Mouse (Mus musculus) induced T-regulatory cell, adult 2 months (primary cell): ENCODE measurements around the gene Arhgdib.
A peak's percentile ranks its signal among the peaks of the same experiment; 100 is the strongest.

ENCODE experiments used
- DNase-seq: peaks from one replicate; pipeline ENCODE4 v3.0.0-alpha.2; 2012; ENCODE audit warnings: low read depth

Arhgdib gene

DNA sequence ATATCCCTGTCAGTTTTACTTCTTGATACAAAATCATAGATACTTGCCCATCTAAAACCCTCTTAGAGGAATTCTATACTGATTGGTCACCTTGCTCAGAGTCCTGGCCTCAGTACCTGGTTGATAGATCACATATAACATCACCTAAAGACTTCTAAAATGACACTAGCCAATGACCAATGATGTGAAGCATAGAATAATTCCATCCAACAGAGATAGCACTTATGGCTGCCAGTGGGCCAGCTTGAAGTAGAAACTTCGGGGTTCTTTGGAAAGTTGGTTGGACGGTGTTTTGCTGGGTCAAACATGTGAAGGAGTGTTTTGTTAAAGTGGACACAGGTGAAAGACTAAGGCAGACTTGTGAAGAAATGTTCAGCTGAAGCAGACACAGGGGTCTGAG lies 8.5 kb upstream of the Arhgdib start:
- DNase-seq = no peak

DNA sequence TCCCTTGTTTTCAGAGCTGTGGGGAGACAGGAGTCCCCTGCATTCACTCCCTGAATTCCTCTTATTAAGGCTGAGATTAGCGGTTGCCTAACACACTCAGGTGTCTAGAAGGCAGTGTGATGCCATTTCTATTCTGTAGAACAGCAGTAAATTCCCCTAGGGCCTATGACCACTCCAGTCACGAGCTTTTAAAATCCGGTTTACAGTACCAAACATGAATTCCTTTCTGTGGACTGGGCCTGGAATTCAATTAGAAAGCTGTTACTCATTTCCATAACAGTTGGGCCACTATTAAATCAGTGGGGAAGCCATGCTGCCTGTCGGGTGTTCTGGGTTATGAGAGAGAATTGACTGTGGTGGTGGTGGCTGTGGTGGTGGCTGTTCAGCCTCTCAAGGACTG lies 6.0 kb upstream of the Arhgdib start:
- DNase-seq = no peak

DNA sequence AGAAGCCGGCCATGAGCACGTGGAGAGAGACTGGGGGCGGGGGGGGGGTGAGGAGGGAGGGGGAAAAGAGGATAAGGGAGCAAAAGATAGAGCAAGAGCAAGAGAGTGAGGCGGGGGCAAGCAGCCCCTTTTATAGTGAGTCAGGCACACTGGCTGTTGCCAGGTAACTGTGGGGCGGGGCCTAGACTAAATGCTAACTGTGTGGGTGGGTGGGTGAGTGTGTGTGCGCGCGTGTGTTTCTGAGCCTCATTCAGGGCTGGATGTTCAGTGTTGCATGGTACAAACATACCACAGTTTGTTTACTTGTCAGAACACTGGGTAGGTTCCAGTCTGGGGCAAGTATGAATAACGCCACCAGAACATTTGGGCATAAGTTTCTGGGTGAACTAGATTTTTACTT lies 5.2 kb upstream of the Arhgdib start:
- DNase-seq = peak; percentile 71

DNA sequence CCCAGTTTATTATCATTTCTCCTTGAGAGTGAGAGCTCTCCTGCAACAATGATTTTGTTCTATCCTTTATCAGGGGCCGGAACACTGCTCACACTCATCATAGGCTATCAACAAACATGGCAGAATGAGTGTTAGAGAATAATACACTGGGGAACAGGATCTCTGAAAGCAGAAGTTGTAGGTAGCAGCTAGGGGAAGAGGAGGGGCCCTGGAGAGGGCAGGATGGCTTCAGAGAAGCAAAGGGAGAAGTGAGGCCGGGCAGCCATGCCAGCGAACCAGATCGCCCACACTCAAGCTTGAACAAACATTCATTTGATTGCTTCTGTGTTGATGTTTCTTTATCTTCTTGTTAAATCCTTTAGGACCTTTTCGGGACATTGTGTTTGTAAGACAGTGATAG lies 4.5 kb upstream of the Arhgdib start:
- peak; percentile 16 for DNase-seq

DNA sequence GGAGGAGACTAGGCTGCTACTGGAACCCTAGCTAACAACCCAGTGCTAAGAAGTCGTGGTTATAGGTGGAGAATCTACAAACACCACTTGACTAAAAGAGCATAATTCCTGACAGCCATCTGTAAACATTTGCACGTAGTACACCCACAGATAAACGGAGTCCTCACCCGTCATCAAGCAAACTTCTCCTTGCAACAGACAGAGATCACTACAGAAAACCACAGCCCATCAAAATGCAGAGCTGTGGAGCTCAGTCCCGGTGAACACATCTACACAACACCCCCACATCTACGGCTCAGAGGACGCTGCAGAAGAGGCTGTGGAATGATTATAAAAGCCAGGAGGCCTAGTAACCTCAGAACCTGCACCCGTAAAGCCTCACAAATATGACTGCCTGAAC lies 2.8 kb upstream of the Arhgdib start:
- DNase-seq = peak; percentile 59

DNA sequence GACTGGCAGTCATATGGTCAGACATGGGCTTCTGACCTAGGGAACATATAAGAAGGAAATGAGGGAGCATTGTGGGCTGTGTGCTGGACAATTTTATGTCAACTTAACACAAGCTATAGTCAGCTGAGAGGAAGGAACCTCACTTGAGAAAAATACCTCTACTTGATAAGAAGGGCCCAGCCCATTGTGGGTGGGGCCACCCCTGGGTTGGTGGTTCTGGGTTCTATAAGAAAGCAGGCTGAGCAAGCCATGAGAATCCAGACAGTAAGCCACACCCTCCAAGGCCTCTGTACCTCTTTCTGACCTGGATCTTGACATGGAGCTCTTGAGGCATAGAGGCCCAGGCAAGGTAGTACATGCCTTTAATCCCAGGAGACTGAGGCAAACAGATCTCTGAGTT lies 1.7 kb upstream of the Arhgdib start:
- DNase-seq = peak; percentile 66

DNA sequence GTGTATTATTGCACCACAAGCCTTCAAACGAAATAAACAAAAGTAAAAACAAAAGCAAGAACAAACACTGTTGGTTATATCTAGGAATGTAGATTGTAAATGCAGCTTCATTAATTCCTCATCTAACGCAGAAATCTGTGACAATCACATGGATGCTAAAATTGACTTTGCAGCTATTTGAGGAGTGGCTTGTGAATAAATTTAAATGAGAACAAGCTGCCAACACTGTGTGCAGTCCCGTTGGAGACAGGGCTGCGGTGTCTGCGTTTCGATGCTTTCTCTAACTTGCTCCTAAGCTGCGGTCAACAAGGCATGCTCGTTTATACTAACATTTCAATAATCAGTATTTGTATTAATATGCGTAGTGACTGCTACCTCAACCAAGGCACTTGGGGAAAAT lies 581 bp upstream of the Arhgdib start:
- no peak for DNase-seq

DNA sequence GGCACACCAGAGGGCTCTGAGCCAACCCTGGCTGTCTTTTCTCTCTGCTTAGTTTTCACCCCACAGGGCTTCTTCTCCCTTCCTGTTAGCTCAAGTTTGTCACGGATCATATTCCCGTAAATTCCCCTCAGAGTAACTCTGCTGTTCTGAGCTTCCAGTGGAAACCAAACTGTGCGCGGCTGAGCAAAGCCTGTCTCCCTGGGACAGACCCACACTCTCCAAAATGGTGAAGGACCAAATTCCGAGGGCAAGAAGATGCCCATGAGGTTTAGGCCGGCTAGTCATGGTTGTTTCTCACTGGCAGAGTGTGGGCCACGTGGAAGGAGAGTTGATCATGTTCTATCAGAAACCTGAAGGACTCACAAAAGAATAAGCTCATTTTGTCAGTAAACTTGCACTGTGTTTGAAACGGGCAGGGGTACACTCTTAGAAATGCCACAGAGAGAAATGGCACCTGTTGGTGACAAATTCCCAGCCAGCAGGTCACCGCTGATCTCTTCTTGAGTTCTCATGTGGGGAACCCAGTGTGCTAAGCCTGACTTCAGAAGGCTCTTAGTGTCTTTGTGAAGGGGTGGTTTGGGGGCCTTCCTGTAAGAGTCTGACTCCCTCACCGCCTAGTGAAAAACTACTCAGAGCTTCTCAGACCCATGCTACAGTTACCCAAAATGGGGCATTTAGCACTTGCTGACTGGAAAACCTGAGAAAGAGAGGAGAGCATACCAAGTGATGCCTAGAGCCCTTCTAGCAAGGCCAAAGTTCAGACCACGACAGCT lies 1.3 kb downstream of the Arhgdib start:
- DNase-seq = peak; percentile 58

DNA sequence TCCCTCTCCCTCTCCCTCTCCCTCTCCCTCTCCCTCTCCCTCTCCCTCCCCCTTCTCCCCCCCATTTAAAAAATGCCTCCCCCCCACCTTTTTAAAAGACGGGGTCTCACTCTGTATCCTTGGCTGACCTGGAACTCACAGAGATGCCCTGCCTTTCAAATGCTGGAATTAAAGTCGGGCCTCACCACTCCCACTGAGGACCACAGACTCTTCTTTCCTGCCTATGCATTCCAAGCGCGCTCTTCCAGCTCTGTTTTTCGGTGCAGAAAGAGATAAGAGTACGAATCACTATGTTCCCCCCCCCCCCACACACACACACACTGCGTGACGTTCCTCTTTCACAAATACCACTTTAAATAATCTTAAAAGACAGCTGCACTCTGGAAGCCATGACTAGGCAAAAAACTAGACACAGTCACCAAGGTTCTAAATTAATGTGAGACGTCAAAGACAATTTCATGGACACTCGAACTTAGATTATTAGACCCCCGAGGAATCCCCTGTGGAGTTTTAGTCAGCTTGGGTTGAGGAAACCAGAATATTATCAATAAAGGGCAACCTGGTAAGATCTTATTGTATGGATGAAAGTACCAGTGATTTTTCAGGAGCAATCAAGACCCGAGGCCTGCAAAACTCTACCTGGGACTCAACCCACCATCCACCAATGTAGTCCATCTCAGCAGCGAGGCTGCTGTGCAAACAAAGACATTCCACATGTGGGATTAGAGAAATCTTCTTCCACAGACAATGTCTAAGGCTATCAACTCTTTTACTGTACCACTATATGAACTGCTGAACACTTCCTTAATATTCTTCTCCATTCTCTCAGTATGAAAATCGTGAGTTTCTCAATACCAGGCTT lies 2.1 kb downstream of the Arhgdib start:
- peak; percentile 63 for DNase-seq

DNA sequence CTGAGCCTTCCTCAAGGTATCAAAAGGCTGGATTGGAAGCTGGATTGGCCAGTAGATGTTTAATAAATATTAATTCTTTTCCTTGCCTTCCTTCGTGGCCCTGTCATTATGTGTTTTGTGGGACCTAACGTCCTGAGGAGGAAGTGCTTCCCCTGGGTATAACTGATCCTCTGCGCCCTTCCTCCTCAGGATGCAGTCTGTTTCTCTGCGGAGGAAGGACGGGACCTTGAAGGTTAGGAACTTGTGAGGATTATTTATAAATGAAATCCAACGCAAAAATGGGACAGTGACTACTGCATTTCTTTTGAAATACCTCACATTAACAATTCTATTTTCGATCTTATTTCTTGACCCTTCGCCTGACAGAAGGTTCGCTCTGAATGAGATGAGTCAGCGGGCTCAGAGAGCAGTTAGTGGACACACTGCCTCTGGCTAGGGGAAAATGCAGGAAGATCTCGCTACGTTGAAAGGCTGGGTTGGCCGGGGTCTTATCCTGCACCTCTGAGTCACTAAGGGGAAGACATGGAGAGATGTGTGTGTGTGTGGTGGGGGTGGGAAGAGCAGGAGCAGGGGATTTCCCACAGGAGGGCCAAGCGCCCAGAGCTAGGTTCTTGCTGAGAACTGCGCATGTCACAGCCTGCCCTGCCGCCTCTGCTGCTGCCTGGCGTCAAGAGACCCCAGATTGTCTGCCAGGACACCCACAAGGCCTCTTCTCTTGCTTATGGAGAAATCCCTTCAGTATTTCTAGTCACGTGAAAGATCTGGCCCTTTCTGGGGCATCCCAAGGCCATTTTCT lies 3.2 kb downstream of the Arhgdib start:
- peak; percentile 83 for DNase-seq

DNA sequence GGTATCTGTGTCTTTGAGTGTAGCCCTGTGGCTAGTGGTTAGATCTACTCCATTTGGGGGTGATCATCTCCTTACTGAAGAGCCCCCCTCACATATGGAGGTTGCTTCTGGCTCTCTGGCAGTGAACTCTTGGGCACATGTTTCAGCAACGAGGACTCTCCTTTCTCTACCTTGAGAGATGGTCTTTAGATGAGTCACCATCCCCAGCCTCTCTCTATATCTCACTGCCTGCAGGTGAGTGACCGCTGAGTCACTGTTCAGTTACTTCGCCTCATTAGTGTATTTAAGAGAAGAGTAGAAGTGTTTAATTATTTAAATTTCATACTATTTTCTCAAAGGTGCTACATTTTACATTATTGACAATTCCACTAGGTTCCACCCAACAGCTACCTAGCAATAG lies 4.6 kb downstream of the Arhgdib start:
- DNase-seq = peak; percentile 43

DNA sequence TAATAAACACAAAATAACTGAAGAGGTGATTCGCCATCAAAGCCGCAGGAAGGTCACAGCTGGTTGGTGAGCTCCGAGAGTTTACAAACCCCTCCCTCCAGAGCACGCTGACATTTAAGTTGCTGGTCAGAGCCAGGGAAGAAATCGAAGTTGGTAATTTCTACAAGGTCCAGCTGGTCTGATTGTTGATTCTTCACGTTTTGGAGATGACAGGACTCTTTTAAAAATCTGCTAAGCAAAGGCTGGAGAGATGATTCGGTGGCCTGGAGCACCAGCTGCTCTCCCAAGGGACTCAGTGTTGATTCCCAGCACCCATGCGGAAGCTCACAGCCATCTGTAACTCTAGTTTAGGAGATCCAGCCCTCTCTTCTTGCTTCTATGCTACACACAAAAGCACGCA lies 5.3 kb downstream of the Arhgdib start:
- DNase-seq = peak; percentile 28

DNA sequence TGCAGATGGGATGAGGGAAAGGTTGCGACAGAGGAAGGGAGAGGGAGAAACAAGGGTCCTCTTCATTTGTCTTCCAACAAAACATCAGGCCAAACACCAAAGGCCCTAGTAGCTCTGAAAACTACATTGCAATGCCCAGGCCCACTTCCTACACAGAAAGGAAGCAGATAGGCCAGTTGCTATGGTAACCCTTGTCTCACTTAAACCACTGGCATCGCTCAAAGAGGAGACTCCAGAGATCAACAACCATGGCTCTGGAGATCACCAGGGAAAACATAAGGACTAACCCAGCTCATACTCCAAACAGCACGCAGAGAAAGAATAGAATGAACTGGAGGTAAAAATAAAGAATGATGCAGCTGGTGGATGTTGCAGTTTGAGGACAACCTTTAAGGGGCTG lies 6.5 kb downstream of the Arhgdib start:
- peak; percentile 68 for DNase-seq

DNA sequence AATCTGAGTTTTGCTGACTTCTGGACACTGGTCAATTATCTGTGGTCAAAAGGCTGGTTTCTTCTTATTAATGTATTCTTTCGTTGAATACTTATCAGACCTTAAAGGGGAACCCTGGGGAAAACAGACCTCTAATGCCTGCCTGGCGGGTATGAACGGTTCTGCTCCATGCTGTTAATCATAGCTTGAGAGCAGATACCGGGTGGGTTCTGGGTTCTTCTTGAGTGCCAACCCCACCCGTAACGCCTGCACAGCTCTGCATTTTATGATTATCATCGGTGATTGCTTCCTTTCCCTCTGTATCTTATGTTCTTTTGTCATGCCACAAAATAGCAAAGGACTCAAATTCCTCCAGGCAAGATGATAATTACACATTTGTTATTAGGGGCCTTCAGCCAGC lies 7.6 kb downstream of the Arhgdib start:
- DNase-seq = no peak

DNA sequence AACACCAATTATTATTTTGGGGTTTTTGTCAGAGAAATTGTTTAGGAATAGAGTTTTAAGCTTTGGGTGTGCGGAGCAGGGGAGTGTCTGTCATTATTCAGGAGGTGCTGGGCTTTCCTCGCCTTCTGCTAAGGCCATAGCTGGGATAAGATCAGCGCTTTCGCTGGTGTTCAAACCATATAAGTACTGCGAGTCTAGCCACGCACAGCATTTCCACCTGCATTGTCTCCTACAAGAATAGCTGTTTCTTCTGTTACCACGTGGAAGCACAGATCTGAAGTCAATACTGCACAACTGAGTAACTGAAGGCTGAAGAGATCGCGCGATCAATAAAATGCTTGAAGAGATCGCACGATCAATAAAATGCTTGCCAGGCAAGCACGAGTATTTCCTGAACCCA lies 10.5 kb downstream of the Arhgdib start:
- DNase-seq = peak; percentile 55

DNA sequence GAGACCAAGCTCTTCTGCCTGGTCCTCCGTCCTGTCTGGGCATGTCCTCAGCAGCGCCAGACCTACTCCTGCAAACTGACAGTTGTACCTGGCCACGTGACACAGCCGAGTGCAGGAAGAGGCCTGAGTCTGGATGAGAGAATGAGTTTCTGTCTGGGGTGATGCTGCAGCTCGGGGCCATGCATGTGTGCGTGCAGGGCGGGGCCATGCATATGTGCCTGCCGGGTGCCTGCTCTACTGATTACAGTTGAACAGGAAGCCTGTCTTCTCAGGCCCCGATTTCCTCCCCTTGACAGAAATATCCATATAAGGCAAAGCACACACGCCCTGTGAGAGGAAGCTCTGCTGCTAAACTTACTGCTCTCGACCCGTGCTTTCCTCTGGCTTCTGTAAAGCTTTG lies 11.0 kb downstream of the Arhgdib start:
- DNase-seq = peak; percentile 92

DNA sequence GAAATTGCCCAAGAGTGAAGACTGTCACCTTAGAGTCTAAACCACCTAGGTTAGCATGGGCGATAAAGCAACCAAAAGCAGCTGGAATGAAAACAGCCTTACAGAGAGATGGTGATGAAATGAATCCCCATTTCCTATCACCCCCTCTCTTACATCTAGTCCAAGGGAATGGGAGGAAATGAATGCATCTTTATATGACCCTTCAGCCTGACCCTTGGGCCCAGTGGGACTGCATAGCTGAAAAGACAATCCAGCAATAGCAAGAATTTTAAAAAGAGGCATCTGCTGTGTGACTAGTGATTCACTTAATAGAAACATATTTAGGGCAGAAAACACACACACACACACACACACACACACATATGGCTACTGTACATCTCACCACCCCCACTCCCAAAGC lies 14.1 kb downstream of the Arhgdib start:
- DNase-seq = peak; percentile 5

DNA sequence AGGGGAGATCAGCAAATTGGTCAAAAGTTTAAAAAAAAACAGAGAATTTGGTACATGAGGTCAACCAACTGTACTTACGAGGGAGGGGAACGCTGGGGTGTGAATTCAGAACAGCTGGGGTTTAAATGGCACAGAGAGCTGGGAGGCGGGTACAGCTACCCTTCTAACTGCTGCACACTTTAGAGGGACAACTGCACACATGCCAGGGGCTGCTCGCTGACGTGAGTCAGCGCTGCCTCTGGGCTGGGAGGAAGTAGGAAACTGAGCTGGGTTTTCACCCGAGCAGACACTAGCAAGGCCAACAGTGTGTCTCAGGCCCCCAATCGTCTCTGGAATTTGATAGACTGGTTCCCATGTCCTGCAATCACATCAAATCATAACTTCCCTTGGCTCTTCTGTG lies 16.6 kb downstream of the Arhgdib start:
- DNase-seq = no peak

DNA sequence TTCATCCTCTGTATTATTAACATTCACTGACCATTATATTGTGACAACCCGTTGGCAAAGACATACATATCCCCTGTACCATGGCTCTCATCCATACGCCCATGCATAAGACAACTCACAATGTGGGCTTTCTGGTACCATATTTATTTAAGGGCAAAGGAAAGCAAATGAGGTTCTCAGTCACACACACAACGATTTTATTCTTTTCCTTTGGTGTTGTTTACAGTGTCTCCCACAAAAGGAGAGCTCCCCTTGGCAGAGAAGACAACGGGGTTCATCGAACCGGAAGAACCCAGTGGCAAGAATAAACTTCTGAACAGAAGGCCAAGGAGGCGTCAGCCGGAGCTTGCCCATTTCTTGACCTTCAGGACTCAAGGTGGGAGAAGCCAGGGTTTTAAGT lies 18.2 kb downstream of the Arhgdib start, which contains the start of gene Pde6h:
Gene Pde6h (plus strand): TSS at position 301 of the 400 bp plus-strand sequence.
- DNase-seq = peak; percentile 7

DNA sequence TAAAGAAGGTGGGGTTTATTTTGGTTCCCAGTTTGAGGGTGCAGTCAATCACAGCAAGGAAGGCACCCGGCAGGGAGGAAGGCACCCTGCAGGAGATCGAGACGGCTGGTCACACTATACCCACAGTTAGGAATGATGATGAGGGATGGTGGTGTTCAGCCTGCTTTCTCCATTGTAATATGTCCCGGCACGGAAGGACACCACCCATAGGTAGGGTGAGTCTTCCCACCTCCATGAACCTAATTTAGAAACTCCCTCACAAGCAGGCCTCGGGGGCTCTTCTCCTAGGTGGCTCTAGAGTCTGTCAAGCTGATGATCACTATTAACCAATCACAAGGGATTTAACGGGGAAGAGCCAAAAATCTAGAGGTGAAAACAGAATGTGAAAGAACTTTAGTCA lies 18.8 kb downstream of the Arhgdib start:
- peak; percentile 18 for DNase-seq

DNA sequence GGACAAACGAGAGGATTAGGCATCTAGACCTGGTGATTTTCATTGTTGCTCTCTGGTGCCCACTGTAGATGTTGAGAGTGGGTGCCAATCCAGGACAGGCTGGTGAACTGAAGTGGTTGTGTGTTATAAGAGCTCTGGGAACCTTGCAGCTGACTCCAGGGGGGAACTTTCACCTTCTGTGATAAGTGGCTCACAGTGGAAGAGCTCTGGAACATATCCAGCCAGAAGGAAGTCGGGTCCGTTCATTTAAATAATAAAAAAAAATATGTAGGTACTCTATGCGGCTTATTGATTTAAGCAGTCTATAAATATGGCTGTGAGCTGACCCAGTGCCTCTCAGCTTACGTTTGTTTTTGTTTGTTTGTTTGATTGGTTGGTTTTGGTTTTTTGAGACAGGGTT lies 19.6 kb downstream of the Arhgdib start, which contains the start of gene Erp27:
Gene Erp27 (minus strand): TSS at position 101 of the 400 bp plus-strand sequence.
- no peak for DNase-seq

DNA sequence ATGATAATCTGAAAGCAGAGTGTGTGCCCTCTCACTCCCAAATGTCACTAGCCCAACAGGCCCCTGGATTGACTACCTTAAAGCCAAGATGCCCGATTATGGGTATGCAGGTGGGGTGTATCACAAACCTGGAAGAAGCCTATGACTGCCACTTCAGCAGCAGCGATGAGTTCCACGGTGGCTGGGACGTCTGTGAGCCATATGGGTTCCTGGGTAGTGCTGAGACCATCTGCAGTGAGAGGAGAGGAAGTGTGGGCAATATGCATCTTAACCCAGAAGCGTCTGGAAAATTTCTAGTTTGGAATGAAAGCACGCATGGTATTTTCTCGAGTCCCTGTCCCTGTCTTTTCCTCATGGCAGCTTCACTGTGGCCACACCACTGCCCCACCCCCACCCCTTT lies 20.1 kb downstream of the Arhgdib start:
- DNase-seq = peak; percentile 23
